Mouse (Mus musculus): ENCODE results near the gene Olfr49.
"Not testable (repeated sequence)": the region's sequence is repeated elsewhere in the genome, so short reads cannot be mapped to it uniquely, and the experiment has no call there.

The Olfr49 gene

GRCm38 (mm10) chr14:54230638-54231150 lies 54.0 kb downstream of the Olfr49 start:
- DNase-seq = no peak

GRCm38 (mm10) chr14:54229849-54230248 lies 54.9 kb downstream of the Olfr49 start:
- DNase-seq = not testable (repeated sequence)

GRCm38 (mm10) chr14:54228933-54229713 lies 55.6 kb downstream of the Olfr49 start:
- DNase-seq = no peak

GRCm38 (mm10) chr14:54228501-54228900 lies 56.2 kb downstream of the Olfr49 start:
- no peak for DNase-seq
